Mouse (Mus musculus) cerebellum, adult 8-10 months (tissue): ENCODE measurements around the gene Acvr2a.
A peak's percentile ranks its signal among the peaks of the same experiment; 100 is the strongest.
"Not testable (repeated sequence)": the region's sequence is repeated elsewhere in the genome, so short reads cannot be mapped to it uniquely, and the experiment has no call there.

Source experiments
- DNase-seq: peaks from one replicate; pipeline ENCODE4 v3.0.0; 2022

Acvr2a gene

DNA sequence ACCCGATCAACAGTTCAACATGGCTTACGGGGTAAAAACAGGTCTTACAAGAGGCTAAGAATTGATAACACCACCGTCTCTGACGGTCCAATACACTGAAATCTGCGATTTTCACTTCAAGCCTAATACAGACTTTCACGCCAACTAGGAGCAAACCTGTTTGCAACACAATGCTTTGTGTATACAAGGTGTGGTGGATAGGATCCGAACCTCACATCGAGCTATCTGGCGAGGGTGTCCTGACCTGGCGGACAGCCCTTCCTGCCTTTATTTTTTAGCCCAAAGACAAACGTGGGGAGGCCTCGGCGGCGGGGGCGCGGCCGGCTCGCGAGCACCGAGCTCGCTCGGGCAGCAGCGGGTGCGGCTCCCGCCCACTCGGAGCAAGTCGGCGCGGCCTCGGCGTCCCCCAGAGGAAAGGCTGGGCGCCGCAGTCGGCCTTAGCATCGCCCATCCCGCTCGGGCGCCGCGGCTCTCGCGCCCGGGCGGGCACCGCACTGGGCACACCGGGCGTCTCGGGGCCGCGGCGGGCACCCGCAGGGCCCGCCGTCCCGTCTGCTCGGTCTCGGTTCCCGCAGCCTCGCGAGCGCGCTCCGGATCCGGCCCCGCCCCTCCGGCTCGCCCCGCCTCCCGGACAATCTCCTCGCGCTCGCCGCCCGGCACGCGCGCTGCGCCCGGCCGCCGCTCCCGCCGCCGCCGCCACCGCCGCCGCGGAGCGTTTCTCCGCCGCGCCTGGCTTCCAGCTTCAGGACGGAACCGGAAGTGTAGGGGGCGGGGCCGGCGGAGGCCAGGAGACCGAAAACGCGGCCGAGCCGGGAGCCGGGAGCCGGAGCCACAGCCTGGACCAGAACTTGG, at the start of gene Acvr2a:
TSS of gene Acvr2a (plus strand) at position 739 of the 852 bp plus-strand sequence.
- peak; percentile 91 for DNase-seq

GRCm38 (mm10) chr2:48766513-48766912, 47.4 kb upstream of the Acvr2a start:
- DNase-seq = no peak

DNA sequence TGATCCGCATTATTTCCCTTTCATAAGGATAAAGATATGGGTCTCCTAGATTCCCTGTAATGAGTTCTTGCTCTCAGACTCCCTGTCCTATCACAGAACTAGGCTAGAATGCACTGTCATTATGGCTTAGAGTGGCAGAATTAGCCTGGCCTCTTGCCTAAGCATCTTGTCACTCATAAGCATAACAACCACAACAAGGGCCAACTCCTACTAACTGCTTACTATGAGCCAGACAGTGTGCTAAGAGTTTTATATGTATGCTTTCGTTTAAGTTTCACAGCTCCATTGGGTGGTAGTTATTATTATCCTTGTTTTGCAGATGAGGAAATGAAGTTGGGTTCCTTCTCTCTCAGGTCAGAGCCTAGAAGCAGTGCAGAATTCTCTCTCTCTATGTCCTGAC, 46.1 kb upstream of the Acvr2a start:
- no peak for DNase-seq

DNA sequence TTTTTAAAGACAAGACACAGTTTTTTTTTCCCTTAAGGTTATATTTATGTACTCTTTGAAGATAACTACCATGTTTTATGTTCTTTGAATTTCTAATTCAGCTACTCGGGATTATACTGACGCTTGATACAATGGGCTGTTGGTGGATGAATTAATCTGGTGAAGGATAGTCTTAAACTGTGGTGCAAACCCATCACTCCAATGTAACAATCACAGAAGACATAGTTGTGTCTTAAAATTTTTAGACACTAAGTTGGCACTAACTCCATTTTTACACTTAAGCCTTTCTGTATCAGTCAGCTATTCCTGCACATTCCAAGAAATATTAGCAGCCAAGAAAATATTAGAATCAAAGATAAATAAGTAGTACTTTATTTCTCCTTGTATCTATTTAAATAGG, 45.7 kb upstream of the Acvr2a start:
- DNase-seq = no peak

DNA sequence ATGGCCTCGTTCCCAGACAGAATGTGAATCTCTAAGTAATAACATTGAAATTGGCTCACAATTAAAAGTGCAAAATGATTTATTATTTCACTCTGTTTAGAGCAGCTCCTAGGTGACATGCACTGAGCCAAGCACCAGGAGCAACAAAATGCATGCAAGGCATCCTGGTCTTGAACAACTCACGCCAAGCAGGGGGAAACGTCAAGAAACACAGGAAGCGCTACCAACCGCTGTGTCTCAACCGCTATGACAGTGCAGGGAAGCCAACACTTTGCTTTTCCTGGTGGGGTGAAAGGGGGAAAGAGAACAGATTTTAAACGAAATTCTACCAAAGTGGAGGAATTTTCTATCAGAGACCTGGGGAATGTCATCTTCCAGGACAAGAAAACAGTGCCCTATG, 43.8 kb upstream of the Acvr2a start:
- DNase-seq = no peak

GRCm38 (mm10) chr2:48770634-48771033, 43.3 kb upstream of the Acvr2a start:
- no peak for DNase-seq

DNA sequence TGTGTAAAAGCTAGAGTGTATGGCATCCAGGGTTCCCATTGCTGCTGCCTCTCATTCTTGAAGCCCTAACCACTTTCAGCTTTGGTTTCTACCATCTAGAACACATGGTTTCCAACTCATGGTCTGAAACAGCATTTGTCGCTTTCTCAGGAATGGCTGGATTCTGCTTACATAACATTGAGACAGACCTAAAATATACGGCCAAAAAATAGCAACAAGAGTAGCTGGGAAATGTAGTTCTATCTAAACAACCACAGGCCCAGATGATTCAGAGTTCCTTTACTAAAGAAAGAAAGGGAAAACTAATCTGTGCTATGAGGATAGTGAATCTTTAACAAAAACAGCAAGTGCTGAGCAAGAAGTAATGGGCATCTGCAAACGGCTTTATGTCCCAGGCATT, 38.6 kb upstream of the Acvr2a start:
- no peak for DNase-seq

DNA sequence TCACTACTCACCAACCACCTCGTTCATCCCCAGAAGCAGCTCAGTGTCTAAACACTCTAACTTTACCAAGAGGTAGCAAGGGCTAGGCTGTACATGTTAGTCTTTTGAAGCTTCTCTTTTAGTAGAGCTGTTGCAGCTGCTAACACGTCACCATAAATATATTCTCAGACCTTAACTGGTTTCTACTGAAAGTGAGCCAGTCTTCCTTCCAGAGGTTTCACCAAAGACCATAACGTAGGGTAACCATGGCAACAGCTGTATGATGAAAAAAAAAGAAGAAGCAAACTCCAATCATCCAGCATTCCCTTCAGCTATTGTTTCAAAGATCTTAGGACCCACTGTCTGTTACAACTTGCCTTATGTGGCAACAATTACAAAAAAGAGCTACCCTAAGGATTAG, 25.0 kb upstream of the Acvr2a start:
- DNase-seq = no peak

DNA sequence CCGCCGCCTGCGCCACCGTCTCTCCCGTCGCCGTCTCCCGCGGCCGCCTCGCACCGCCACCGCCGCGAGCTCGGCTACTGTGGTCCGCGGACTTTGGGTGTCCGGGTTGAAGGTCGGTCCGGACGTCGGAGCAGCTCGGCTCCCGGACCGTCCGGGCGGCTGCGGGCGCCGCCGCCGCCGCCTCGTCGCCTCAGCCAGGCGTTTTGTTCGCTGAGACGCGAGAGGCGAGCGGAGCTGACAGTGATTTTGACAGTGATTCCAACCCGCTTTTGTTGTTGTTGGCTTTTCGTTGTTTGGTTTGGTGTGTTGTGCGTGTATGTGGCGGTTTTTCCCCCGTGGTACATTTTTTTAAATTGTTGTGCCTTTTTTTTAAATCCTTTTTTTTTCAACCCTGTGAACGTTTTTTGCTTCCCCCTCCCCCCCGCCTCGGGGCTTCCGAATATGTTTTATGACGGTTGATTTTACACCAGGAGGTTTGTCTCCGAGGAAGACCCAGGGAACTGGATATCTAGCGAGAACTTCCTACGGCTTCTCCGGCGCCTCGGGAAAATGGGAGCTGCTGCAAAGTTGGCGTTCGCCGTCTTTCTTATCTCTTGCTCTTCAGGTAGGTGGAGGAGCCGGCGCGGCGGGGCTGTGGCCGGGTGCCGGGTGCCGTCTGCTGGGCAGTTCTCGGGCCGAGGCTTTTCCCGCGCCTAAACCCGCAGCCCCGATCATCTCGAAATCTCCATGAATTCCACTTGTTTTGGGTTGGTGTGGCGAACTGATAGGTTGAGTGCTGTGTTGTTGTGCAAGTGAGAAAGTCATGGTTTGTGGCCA, 522 bp downstream of the Acvr2a start:
- DNase-seq = peak; percentile 38

GRCm38 (mm10) chr2:48815039-48815590, 1.2 kb downstream of the Acvr2a start:
- DNase-seq = no peak

DNA sequence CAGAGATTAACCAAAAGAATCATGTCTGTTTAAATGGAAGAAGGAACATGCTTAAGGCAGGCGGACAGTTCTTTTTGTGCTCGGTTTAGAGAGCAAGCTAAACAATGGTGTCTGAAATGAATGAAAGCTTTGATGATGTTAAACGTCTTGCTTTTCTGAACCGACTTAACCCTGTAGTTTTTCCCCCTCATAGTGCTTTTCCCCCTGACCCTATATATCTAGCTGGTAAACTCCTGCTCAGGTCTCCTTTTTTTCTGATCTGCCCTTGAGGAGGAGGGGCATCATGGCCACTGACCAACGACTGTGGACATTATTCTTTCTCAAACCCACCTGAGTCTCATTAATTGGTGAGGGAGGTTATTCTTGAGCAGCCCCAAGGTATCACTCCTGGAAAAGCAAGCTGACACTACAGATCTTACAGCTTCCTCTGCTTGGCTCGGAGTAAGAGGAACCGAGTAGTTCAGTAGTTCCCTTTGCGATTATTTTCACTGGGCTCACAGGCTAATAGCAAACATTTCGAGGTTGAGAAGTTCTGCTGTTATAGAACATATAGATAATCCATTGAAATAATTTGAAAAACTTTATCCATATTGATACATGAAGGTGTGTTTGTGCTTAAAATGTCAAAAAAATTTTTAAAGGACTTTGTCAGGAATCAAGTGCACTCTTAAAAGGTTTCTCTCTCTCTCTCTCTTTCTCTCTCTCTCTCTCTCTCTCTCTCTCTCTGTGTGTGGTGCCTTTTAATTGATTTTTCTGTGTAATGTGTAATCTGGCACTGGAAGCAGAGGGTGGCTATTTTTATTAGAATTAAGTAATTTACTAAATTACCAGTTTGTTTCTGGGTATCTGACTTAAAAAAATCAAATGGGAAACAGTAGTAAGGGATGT, 2.5 kb downstream of the Acvr2a start:
- no peak for DNase-seq

- no peak for DNase-seq
Observed at GRCm38 (mm10) chr2:48825878-48826277, 12.0 kb downstream of the Acvr2a start.

DNA sequence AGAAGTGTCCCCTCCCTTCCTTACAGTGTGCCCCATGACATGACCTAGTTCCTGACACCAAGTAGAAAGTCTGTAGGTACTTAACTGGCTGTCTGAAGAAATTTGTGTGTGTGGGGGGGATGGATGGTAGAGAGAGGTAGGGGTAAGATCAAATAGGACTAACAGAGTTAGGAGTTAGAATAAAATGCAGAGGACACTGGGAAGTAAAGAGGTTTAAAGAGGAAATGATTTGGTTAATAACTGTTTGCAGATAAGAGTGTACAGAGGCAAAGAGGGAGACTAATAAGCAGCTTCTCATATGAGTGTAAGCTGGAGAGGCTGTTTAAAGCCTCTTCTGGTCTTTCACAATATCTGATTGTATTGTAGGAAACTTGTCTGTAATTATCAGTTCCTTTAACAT, 12.5 kb downstream of the Acvr2a start:
- no peak for DNase-seq

DNA sequence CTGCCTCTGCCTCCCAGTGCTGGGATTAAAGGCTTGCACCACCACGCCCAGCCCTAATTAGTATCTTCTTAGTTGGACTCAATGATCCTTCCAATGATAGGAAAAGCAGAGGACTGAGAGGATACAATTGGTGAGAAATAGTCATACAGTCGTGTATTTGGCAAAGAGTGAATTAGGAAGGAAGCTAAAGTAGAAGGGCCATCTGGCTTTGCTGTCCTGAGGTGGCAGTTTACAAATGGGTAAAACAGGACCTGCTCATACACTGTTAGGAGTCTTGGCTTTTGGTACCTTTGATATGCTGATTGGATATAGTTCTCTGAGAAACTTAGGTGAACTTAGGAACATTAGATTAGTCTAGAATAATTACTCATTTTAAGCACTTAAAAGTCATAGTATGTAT, 16.6 kb downstream of the Acvr2a start:
- DNase-seq = no peak

GRCm38 (mm10) chr2:48832305-48832704, 18.4 kb downstream of the Acvr2a start:
- no peak for DNase-seq

GRCm38 (mm10) chr2:48833884-48834450, 20.1 kb downstream of the Acvr2a start:
- DNase-seq = no peak

DNA sequence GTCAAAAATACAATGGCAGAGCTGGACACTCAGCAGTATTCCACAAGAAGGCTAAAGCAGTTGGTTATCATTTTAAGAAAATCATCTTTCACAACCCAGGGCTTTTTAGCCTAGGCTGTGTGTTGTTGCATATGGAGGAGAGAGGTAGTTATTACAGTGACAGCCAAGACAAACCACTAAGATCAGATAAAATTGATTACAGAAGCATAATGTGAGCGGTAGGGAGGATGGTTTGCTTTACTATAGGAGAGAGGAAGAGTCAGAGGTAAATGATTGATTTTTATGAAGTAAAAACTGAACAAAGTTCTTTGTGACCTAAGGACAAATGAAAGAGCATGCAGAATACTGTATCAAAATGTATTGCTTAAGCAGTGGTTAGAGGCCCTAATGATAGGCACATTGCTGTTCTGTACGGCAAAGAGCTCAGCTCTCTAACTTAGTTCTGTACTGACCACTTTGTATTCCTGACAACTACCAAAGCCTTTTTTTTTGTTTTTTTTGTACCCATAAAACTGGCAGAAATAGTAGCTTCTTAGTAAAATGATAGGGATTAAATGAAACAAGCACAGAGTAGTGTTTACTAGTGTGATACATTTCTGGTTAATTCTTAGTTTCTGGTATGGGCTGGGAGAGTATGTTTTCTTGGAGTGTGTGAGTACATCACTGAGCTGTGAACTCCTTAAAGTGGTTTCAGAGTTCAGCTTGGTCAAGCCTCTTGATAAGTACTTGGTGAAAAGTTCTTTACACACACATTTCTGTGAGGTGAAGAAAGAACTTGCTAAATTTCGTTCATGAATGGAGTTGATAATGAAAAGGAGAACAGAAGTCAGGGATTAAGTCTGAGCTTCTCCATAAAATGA, 27.9 kb downstream of the Acvr2a start:
- DNase-seq = no peak

DNA sequence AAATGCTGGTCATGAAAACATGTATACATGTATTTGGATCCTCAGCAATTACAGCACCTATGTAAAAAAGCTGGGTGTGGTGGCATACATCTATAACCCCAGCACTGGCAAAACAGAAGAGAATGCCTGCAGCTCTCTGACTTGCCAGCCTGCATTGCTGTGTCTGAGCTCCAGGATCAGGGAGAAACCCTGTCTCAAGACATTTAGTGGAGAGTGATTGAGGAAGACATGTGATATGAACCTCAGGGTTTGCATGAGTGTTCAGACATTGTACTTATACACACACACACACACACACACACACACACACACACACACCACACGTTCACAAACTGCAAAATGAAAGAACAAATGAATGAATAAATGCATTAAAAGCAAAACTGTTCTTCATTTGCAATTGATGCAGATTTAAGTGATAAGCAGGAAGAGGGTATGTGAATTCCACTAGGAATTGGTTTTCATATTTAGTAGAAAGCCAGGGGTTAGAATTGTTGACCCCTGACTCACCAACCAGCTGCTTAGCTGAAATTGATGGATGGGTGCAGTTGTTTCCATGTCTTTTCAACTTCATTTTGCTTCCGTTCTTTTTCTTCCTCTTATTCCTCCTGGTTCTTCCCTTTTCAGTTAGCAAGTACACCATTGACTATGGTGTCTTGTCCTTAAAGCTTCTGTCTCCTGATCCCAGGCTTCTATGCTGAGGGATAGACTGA, 32.9 kb downstream of the Acvr2a start:
- no peak for DNase-seq

DNA sequence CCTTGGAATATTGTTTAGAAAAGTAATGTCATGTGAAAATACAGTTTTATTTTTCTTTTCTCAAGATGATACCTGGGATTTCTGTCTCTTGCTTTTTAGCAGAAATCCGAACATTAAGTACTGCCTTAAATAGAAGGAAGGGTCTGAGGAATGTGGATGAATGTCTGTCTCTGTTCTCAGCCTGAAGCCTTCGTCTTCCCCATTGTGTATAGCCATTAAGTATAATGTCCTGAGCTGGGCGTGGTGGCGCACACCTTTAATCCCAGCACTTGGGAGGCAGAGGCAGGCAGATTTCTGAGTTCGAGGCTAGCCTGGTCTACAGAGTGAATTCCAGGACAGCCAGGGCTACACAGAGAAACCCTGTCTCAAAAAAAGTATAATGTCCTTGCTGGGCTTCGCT, 51.7 kb downstream of the Acvr2a start:
- DNase-seq = not testable (repeated sequence)

GRCm38 (mm10) chr2:48868199-48868913, 54.4 kb downstream of the Acvr2a start:
- no peak for DNase-seq
